Mouse (Mus musculus) bone marrow macrophage, adult 2 months (primary cell): ENCODE results near the gene Olfr525. TPM values are rescaled to one million over a fixed set of nuclear protein-coding genes. Genes with fewer than 3 reads are reported as not detected.

Source experiments
- H3K27ac ChIP-seq: 2 replicates; pipeline ENCODE4 v1.5.1; 2012; ENCODE audit warnings: low read depth, low read length; ENCODE audit not compliant: insufficient read depth
- H3K4me1 ChIP-seq: 2 replicates; pipeline ENCODE4 v1.6.1; 2012; ENCODE audit warnings: low read length; ENCODE audit not compliant: control insufficient read depth, insufficient read depth
- H3K4me3 ChIP-seq: 2 replicates; pipeline ENCODE4 v1.5.1; 2012; ENCODE audit warnings: mild to moderate bottlenecking, low read length, moderate library complexity; ENCODE audit not compliant: insufficient read depth
- CTCF ChIP-seq: IDR thresholded peaks from 2 replicates; pipeline ENCODE4 v1.5.1; 2012; ENCODE audit warnings: low read depth, mild to moderate bottlenecking, low read length, moderate library complexity
- POLR2A ChIP-seq: IDR thresholded peaks from 2 replicates; pipeline ENCODE4 v1.6.1; 2012; ENCODE audit warnings: mild to moderate bottlenecking, low read depth, low read length, borderline replicate concordance
- polyA plus RNA-seq: library from polyadenylated mRNA; stranded (reverse); fragments of >200 nt; gene quantifications from 2 replicates; pipeline ENCODE4 v1.2.4, GENCODE M21; 2012; ENCODE audit not compliant: missing spikeins, insufficient read depth, insufficient read length

Olfr525 gene
- polyA plus RNA-seq, 1 experiment, result not detected

DNA sequence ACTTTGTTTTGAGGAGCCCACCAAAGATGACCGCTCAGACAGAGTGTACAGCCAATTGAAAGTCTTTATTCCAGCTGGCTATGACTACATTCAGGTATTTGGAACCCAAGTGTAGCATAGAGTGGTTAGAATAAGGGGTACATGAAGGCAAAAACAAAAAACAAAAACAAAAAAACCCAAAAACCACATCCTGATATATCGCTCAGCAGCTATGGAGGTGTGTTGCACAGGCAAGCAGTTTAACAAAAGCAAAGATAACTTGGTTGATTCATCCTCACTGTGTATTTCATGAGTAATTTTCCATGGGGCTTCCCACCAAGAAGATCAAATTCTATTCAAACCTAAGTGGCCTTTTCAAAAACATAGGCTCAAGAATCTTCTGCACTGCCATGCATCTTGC, 56.3 kb downstream of the Olfr525 start:
- Histone ChIP-seq H3K27ac (no peak overlapping the region), H3K4me1 (no peaks in the 10 kb centered on the region), H3K4me3 (no peak overlapping the region)
- no peak for TF ChIP-seq POLR2A
- no peak for TF ChIP-seq CTCF

Other genes with a start within 250 kb of the Olfr525 start
- gene Caly, start 238.3 kb upstream of the Olfr525 start, polyA plus RNA-seq, result not detected in 2 replicates
- not detected in 2 replicates for gene Prap1, start 227.5 kb upstream of the Olfr525 start, polyA plus RNA-seq
- 19.0 and 22.5 TPM in 2 replicates for gene Fuom, start 218.4 kb upstream of the Olfr525 start, polyA plus RNA-seq
- 20.1 and 25.9 TPM in 2 replicates for gene Paox, start 205.1 kb upstream of the Olfr525 start, polyA plus RNA-seq
- gene Echs1, start 204.4 kb upstream of the Olfr525 start, polyA plus RNA-seq, result 44.9 and 45.7 TPM in 2 replicates
- gene Mtg1, start 183.3 kb upstream of the Olfr525 start, polyA plus RNA-seq, result 10.5 and 10.8 TPM in 2 replicates
- gene Sprn, start 166.0 kb upstream of the Olfr525 start, polyA plus RNA-seq, result not detected in 2 replicates
- not detected in 2 replicates for gene Olfr522, start 156.1 kb upstream of the Olfr525 start, polyA plus RNA-seq
- gene Olfr523, start 147.6 kb upstream of the Olfr525 start, polyA plus RNA-seq, result not detected in 2 replicates
- gene Olfr524, start 114.9 kb upstream of the Olfr525 start, polyA plus RNA-seq, result not detected in 2 replicates
- gene Cd163l1, start 102.6 kb upstream of the Olfr525 start, polyA plus RNA-seq, result not detected in 2 replicates
- not detected in 2 replicates for gene 5830411N06Rik, start 73.6 kb upstream of the Olfr525 start, polyA plus RNA-seq
- not detected in 2 replicates for gene Olfr527, start 13.2 kb downstream of the Olfr525 start, polyA plus RNA-seq
- not detected in 2 replicates for gene Olfr60, start 40.8 kb downstream of the Olfr525 start, polyA plus RNA-seq
- gene Olfr530, start 55.5 kb downstream of the Olfr525 start, polyA plus RNA-seq, result not detected in 2 replicates
- not detected in 2 replicates for gene Olfr531, start 82.1 kb downstream of the Olfr525 start, polyA plus RNA-seq
- gene Olfr532, start 100.8 kb downstream of the Olfr525 start, polyA plus RNA-seq, result not detected in 2 replicates
- not detected in 2 replicates for gene Olfr533, start 142.5 kb downstream of the Olfr525 start, polyA plus RNA-seq
- gene Olfr535, start 163.4 kb downstream of the Olfr525 start, polyA plus RNA-seq, result not detected in 2 replicates
- 0.15 TPM in 1 of 2 replicates, not detected in the other for gene Olfr536, start 186.5 kb downstream of the Olfr525 start, polyA plus RNA-seq
- gene Olfr538, start 247.0 kb downstream of the Olfr525 start, polyA plus RNA-seq, result not detected in 2 replicates